Mouse (Mus musculus) hindbrain, embryonic 16.5 days (tissue): Measurements from ENCODE around the gene Olfr690. TPM values are rescaled to one million over a fixed set of nuclear protein-coding genes. Genes with fewer than 3 reads are reported as not detected.

ENCODE experiments used
- polyA plus RNA-seq: library from polyadenylated mRNA; unstranded; fragments of >200 nt; fragmentation: Nextera tagmentation; extraction: Ambion mirVana; gene quantifications from 2 replicates; pipeline ENCODE4 v1.2.1, GENCODE M21; 2015

The Olfr690 gene
- polyA plus RNA-seq, 1 experiment from 2014 or later, result not detected

Other genes starting within 250 kb of the Olfr690 start
- gene Olfr680-ps1, start 241.3 kb downstream of the Olfr690 start, polyA plus RNA-seq, result not detected in 2 replicates
- not detected in 2 replicates for gene Olfr681, start 217.3 kb downstream of the Olfr690 start, polyA plus RNA-seq
- gene Olfr683, start 187.1 kb downstream of the Olfr690 start, polyA plus RNA-seq, result not detected in 2 replicates
- not detected in 2 replicates for gene Olfr684, start 170.5 kb downstream of the Olfr690 start, polyA plus RNA-seq
- gene Olfr685, start 148.1 kb downstream of the Olfr690 start, polyA plus RNA-seq, result not detected in 2 replicates
- gene Olfr686, start 126.6 kb downstream of the Olfr690 start, polyA plus RNA-seq, result not detected in 2 replicates
- not detected in 2 replicates for gene Olfr688, start 46.0 kb downstream of the Olfr690 start, polyA plus RNA-seq
- not detected in 2 replicates for gene Olfr689, start 22.9 kb downstream of the Olfr690 start, polyA plus RNA-seq
- gene Olfr691, start 8.2 kb upstream of the Olfr690 start, polyA plus RNA-seq, result 0.18 and 0.44 TPM in 2 replicates
- not detected in 2 replicates for gene Olfr692, start 34.1 kb upstream of the Olfr690 start, polyA plus RNA-seq
- not detected in 2 replicates for gene Gm5901, start 40.9 kb upstream of the Olfr690 start, polyA plus RNA-seq
- gene Fam160a2, start 66.0 kb upstream of the Olfr690 start, polyA plus RNA-seq, result 43.4 and 43.7 TPM in 2 replicates
- gene Cnga4, start 70.5 kb upstream of the Olfr690 start, polyA plus RNA-seq, result 0.17 TPM in 1 of 2 replicates, not detected in the other
- gene Cckbr, start 91.6 kb upstream of the Olfr690 start, polyA plus RNA-seq, result 7.7 and 8.1 TPM in 2 replicates
- gene Cavin3, start 148.2 kb upstream of the Olfr690 start, polyA plus RNA-seq, result 43.0 TPM in 2 replicates
- gene Smpd1, start 220.3 kb upstream of the Olfr690 start, polyA plus RNA-seq, result 110 and 111 TPM in 2 replicates
- gene Apbb1, start 247.5 kb upstream of the Olfr690 start, polyA plus RNA-seq, result 344 and 354 TPM in 2 replicates